Mouse (Mus musculus) heart, postnatal 0 days (tissue): Measurements from ENCODE around the gene Ccn1. TPM values are rescaled to one million over a fixed set of nuclear protein-coding genes. Genes with fewer than 3 reads are reported as not detected.

Experiments
- ATAC-seq: fragments of 200-750 bp; cut with Nextera tagmentation; 2 replicates; pipeline ENCODE4 v1.8.0; 2017; ENCODE audit warnings: low read depth, moderate number of reproducible peaks, moderate library complexity; ENCODE audit not compliant: insufficient read depth
- DNase-seq: peaks from one replicate; pipeline ENCODE4 v3.0.0-alpha.2; 2016; ENCODE audit warnings: low spot score
- H3K27ac ChIP-seq: fragments of 300-500 bp; sonication (generic); 2 replicates; pipeline ENCODE4 v1.5.1; 2014; ENCODE audit warnings: low read depth, mild to moderate bottlenecking
- H3K27me3 ChIP-seq: fragments of 300-500 bp; sonication (generic); 2 replicates; pipeline ENCODE4 v1.6.1; 2014; ENCODE audit warnings: low read length, mixed read lengths; ENCODE audit not compliant: control insufficient read depth, insufficient read depth
- H3K36me3 ChIP-seq: fragments of 300-500 bp; sonication (generic); replicated peaks from 2 replicates; pipeline ENCODE4 v1.6.1; 2014; ENCODE audit warnings: low read length, mixed read lengths; ENCODE audit not compliant: control insufficient read depth, insufficient read depth
- H3K4me1 ChIP-seq: fragments of 300-500 bp; sonication (generic); 2 replicates; pipeline ENCODE4 v1.6.1; 2014; ENCODE audit warnings: antibody characterized with exemption; ENCODE audit not compliant: control insufficient read depth, insufficient read depth
- H3K4me2 ChIP-seq: fragments of 300-500 bp; sonication (generic); 2 replicates; pipeline ENCODE4 v1.6.1; 2014; ENCODE audit warnings: low read depth, mild to moderate bottlenecking, low read length, moderate library complexity
- H3K4me3 ChIP-seq: fragments of 300-500 bp; sonication (generic); 2 replicates; pipeline ENCODE4 v1.5.1; 2014; ENCODE audit warnings: low read depth, low read length
- H3K9ac ChIP-seq: fragments of 300-500 bp; sonication (generic); replicated peaks from 2 replicates; pipeline ENCODE4 v1.6.1; 2014; ENCODE audit warnings: low read depth, low read length, mixed read lengths
- H3K9me3 ChIP-seq: fragments of 300-500 bp; sonication (generic); replicated peaks from 2 replicates; pipeline ENCODE4 v1.6.1; 2016; ENCODE audit warnings: low read length; ENCODE audit not compliant: control insufficient read depth
- CTCF ChIP-seq: IDR thresholded peaks from 2 replicates; pipeline ENCODE4 v1.5.1; 2016; ENCODE audit warnings: antibody characterized with exemption, control low read depth, low read depth
- EP300 ChIP-seq: IDR thresholded peaks from 2 replicates; pipeline ENCODE4 v1.6.1; 2016; ENCODE audit warnings: antibody characterized with exemption, low read depth
- WGBS: fragments of 180-500 bp; shearing (Covaris S2); extraction: QIAGEN DNeasy Blood & Tissue Kit; methylation state at CpG from one replicate; pipeline ENCODE4 v1.1.7; 2014; 5-methylcytosine and 5-hydroxymethylcytosine counted together
- polyA plus RNA-seq: library from polyadenylated mRNA; unstranded; fragments of >200 nt; fragmentation: Nextera tagmentation; extraction: Ambion mirVana; gene quantifications from 2 replicates; pipeline ENCODE4 v1.2.1, GENCODE M21; 2015
- total RNA-seq: library from RNA; depleted of rRNA; stranded (reverse); fragments of >200 nt; gene quantifications from 2 replicates; pipeline ENCODE4 v1.2.3, GENCODE M21; 2014; ENCODE audit warnings: low replicate concordance

Ccn1 gene
- total and polyA plus RNA-seq, 2 experiments from 2014 or later: 34.0 to 91.1 TPM

- 93% methylated on average over 1 of the region's 1 CpGs for WGBS
- Histone ChIP-seq H3K36me3 (no peaks in the 10 kb centered on the region), H3K4me1 (no peaks in the 10 kb centered on the region), H3K27me3 (no peaks in the 10 kb centered on the region), H3K27ac (no peak overlapping the region), H3K9me3 (no peaks in the 10 kb centered on the region), H3K9ac (no peak overlapping the region), H3K4me2 (no peak overlapping the region), H3K4me3 (no peak overlapping the region)
- DNase-seq (no peak), ATAC-seq (no peak)
- no peak for TF ChIP-seq EP300
- no peak for TF ChIP-seq CTCF
Measured at GRCm38 (mm10) chr3:145626063-145626462, 23.7 kb downstream of the Ccn1 start.

GRCm38 (mm10) chr3:145625546-145625945 is 24.2 kb downstream of the Ccn1 start:
- Histone ChIP-seq H3K4me1 (no peaks in the 10 kb centered on the region), H3K9ac (no peak overlapping the region), H3K36me3 (no peaks in the 10 kb centered on the region), H3K27ac (no peak overlapping the region), H3K4me2 (no peak overlapping the region), H3K9me3 (no peaks in the 10 kb centered on the region), H3K4me3 (no peak overlapping the region), H3K27me3 (no peaks in the 10 kb centered on the region)
- ATAC-seq (no peak), DNase-seq (no peak)
- WGBS: 59% methylated on average over 9 of the region's 9 CpGs
- no peak for TF ChIP-seq CTCF
- TF ChIP-seq EP300: no peak

- no peak for TF ChIP-seq CTCF
- no peak for TF ChIP-seq EP300
- ATAC-seq: no peak
- Histone ChIP-seq H3K4me3 (no peak overlapping the region), H3K4me2 (no peak overlapping the region), H3K36me3 (no peaks in the 10 kb centered on the region), H3K9ac (no peak overlapping the region), H3K4me1 (no peaks in the 10 kb centered on the region), H3K9me3 (no peaks in the 10 kb centered on the region), H3K27ac (no peak overlapping the region), H3K27me3 (no peaks in the 10 kb centered on the region)
- WGBS: 89% methylated on average over 4 of the region's 4 CpGs
- DNase-seq: no peak
Measured at GRCm38 (mm10) chr3:145624786-145625185, 25.0 kb downstream of the Ccn1 start.

GRCm38 (mm10) chr3:145623047-145623446 is 26.7 kb downstream of the Ccn1 start:
- WGBS: 77% methylated on average over 12 of the region's 12 CpGs
- Histone ChIP-seq H3K4me2 (no peak overlapping the region), H3K36me3 (no peaks in the 10 kb centered on the region), H3K27me3 (no peaks in the 10 kb centered on the region), H3K27ac (no peak overlapping the region), H3K4me1 (no peaks in the 10 kb centered on the region), H3K9me3 (no peaks in the 10 kb centered on the region), H3K9ac (no peak overlapping the region), H3K4me3 (no peak overlapping the region)
- no peak for TF ChIP-seq EP300
- TF ChIP-seq CTCF: no peak
- DNase-seq (no peak), ATAC-seq (0 out of 2 replicates have a peak, but pooled peaks have one; percentile 4)

GRCm38 (mm10) chr3:145621209-145621608 is 28.6 kb downstream of the Ccn1 start:
- H3K9ac ChIP-seq: no peak overlapping the region
- H3K4me3 ChIP-seq: no peak overlapping the region
- no peak overlapping the region for H3K27ac ChIP-seq
- H3K4me2 ChIP-seq: no peak overlapping the region
- no peaks in the 10 kb centered on the region for H3K27me3 ChIP-seq
- 79% methylated on average over 4 of the region's 4 CpGs for WGBS
- H3K9me3 ChIP-seq: no peaks in the 10 kb centered on the region
- ATAC-seq: no peak
- no peak for TF ChIP-seq CTCF
- no peak for TF ChIP-seq EP300
- H3K4me1 ChIP-seq: no peaks in the 10 kb centered on the region
- no peak for DNase-seq
- H3K36me3 ChIP-seq: no peaks in the 10 kb centered on the region

- H3K27ac ChIP-seq: no peak overlapping the region
- H3K4me1 ChIP-seq: no peaks in the 10 kb centered on the region; the same call in 1 of the 2 replicates
- no peak overlapping the region for H3K4me2 ChIP-seq
- no peak for ATAC-seq
- H3K4me3 ChIP-seq: no peak overlapping the region
- DNase-seq: no peak
- no peaks in the 10 kb centered on the region for H3K27me3 ChIP-seq
- no peaks in the 10 kb centered on the region for H3K9me3 ChIP-seq
- 90% methylated on average over 17 of the region's 17 CpGs for WGBS
- TF ChIP-seq EP300 (no peak), CTCF (no peak)
- no peak overlapping the region for H3K9ac ChIP-seq
- H3K36me3 ChIP-seq: no peaks in the 10 kb centered on the region
Measured at GRCm38 (mm10) chr3:145619621-145620365, 30.0 kb downstream of the Ccn1 start.
